Mouse (Mus musculus) heart, adult 10 weeks (tissue): ENCODE measurements around the gene Adi1. TPM values are rescaled to one million over a fixed set of nuclear protein-coding genes. Genes with fewer than 3 reads are reported as not detected.

Source experiments
- polyA plus RNA-seq: library from polyadenylated mRNA; stranded (reverse); fragments of 350-450 nt; fragmentation: Illumina TruSeq; extraction: RNeasy Lipid Tissue Mini Kit (QIAGEN cat#74804); gene quantifications from one replicate; pipeline ENCODE4 v1.2.3, GENCODE M21; 2014; ENCODE audit warnings: low read depth, low replicate concordance

Gene Adi1
- 58.8 TPM for polyA plus RNA-seq

DNA sequence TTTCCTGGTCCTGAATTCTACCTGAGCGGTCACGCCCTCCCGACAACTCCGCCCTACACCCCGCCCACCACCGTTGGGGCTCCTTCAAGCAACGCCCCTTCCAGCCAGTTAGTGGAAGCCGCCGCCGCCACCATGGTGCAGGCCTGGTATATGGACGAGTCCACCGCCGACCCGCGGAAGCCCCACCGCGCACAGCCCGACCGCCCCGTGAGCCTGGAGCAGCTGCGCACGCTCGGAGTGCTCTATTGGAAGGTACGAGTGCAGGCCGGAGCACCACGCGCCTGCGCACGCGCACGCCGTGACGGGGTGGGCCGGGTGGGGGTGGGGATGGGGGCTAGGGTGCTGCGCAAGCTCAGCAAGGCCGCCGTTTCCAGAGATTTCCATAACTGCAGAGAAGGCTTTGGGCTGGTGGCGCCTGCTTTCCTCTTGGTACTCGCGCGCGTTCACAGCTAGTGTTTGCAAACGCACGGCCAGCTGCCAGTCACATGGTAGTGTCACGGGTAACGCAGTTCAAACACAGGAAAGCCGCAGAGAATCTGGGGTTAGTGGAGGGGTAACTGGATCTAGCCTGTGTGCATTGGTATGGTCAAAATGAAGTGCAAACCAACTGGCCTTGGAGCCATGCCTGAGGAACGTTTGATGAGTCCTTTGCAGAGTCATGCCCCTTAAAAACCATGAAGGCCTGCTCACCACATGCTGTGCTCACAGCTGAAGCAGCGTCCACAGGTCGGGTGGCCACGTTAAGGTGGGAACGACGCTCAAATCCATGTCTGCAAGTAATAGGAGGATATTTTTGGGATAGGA is at the start of gene Adi1:
Gene Adi1, plus strand, starts transcription at position 111 of the 804 bp plus-strand sequence.

DNA sequence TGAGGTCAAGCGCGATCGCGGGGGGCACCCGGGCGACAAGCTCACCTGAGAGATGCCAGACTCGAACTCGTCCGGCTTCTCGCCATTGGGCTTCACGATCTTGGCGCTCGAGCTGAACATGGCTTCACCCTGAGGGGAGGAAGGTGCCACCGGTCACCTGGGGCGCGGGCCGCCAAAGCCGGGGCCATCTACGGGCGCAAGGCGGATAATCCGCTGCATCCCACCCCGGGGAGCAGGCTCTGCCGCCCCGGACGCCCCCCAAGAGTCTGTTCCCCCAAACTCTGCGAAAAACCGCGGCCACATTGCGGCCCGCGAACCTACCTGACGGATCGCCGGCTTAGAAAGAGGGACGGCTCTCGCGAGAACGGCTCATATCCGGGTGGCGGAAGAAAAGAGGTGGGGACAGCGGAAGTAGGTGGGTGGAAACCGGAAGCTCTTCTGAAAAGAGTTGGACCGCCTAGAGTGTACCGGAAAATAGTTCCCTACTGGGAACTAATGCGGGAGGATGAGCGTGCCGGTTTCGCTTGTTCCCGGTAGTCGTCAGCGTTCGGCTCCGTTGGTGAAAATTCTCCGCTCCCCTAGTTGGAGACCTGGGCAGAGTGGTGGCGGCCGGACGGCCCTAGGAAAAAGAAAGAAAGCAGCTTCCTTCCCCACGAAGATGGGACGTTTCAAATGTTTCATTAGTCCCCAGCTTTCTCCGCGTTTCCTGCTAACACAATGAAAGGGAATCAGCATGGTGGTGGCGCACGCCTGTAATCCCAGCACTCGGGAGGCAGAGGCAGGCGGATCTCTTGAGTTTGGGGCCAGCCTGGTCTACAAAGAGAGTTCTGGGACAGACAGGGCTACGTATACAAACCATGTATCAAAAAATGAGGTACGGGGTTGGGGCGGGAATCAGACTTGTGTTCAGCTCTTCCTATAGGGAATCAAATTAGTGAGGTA is 39.2 kb upstream of the Adi1 start, which contains the start of gene Rps7:
Gene Rps7, minus strand, starts transcription at position 419 of the 942 bp plus-strand sequence.

DNA sequence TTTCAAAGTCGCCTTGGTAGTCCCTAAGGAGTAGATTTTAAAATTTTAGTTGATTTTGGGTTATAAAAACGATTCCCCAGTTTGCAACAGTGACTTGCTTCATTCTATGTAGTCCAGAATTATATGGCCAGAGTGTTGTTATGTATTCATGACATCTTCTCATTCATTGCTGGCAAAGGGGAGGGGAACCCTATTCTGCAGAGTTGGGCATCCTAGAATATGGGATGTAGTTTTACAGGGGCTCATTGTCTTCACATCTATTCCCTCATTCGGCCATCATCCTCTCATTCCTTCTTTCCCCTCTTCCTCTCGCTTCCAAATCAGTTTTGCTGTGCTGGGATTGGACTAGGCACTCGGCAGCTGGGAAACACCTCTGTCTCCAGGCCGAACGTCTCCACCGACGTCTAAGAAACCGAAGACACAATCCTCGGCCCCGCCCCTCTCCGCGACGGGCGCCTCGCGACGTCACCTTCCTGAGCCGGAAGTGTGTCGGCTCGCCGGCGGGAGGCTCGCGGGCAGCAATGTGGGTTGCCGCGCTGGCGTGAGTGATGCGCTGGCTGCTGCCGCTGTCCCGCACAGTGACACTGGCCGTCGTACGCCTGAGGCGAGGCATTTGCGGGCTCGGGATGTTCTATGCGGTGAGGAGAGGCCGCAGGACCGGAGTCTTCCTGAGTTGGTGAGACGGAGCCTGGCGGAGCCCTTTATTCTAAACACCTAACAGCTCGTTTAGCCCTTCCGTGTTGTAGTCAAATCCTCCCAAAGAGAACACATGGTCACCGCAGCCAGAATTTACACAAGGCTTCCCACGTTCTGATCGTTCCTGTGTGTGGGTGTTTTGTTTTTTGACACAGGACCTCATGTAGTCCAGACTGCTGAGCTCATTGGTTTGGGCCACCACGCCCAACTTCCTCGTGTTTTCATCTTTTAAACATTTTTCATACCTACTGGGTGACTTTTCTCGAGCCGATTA is 25.6 kb upstream of the Adi1 start, which contains the start of gene Rnaseh1:
Gene Rnaseh1, plus strand, starts transcription at position 462 of the 970 bp plus-strand sequence.

Other genes starting within 250 kb of the Adi1 start
- gene Dcdc2c, start 122.8 kb upstream of the Adi1 start, polyA plus RNA-seq, result not detected
- not detected for gene Allc, start 92.7 kb upstream of the Adi1 start, polyA plus RNA-seq
- 20.3 TPM for gene Colec11, start 51.9 kb upstream of the Adi1 start, polyA plus RNA-seq
- gene Rps7, start 39.3 kb upstream of the Adi1 start, polyA plus RNA-seq, result 488 TPM
- 11.4 TPM for gene Rnaseh1, start 25.6 kb upstream of the Adi1 start, polyA plus RNA-seq
- gene Trappc12, start 75.2 kb downstream of the Adi1 start, polyA plus RNA-seq, result 23.1 TPM
- 8.0 TPM for gene Eipr1, start 76.6 kb downstream of the Adi1 start, polyA plus RNA-seq